Mouse (Mus musculus) liver, embryonic 14.5 days (tissue): ENCODE results near the gene Nrsn2. TPM values are rescaled to one million over a fixed set of nuclear protein-coding genes. Genes with fewer than 3 reads are reported as not detected.

Source experiments
- ATAC-seq: fragments of 200-750 bp; cut with Nextera tagmentation; 2 replicates; pipeline ENCODE4 v1.8.0; 2017; ENCODE audit warnings: moderate number of reproducible peaks, mild to moderate bottlenecking, moderate library complexity; ENCODE audit not compliant: insufficient read depth
- DNase-seq, 3 experiments: peaks; one replicate each; pipeline ENCODE4 v3.0.0-alpha.2; 2012 to 2013; ENCODE audit warnings: low read depth in 3 of 3, low spot score in 3 of 3
- H3K27ac ChIP-seq: fragments of 300-500 bp; sonication (generic); 2 replicates; pipeline ENCODE4 v1.5.1; 2014; ENCODE audit warnings: moderate library complexity, mild to moderate bottlenecking, control low read depth, inconsistent platforms
- H3K27me3 ChIP-seq: fragments of 300-500 bp; sonication (generic); 2 replicates; pipeline ENCODE4 v1.6.1; 2014; ENCODE audit warnings: mild to moderate bottlenecking, low read length, moderate library complexity; ENCODE audit not compliant: control insufficient read depth, insufficient read depth
- H3K36me3 ChIP-seq: fragments of 300-500 bp; sonication (generic); replicated peaks from 2 replicates; pipeline ENCODE4 v1.6.1; 2014; ENCODE audit warnings: low read depth; ENCODE audit not compliant: control insufficient read depth, insufficient read depth
- H3K4me1 ChIP-seq, 2 experiments: fragments of 200-500 bp in 1 of 2; fragments of 300-500 bp in 1 of 2; sonication (generic) in 1 of 2; replicated peaks; 2 replicates each; pipeline ENCODE4 v1.6.1; 2012 to 2014; ENCODE audit warnings: antibody characterized with exemption in 1 of 2, inconsistent platforms in 1 of 2, low read length in 1 of 2; ENCODE audit not compliant: control insufficient read depth in 2 of 2, insufficient read depth in 2 of 2
- H3K4me2 ChIP-seq: fragments of 300-500 bp; sonication (generic); 2 replicates; pipeline ENCODE4 v1.6.1; 2014; ENCODE audit warnings: low read depth, mild to moderate bottlenecking, control low read depth, moderate library complexity
- H3K4me3 ChIP-seq, 2 experiments: fragments of 200-500 bp in 1 of 2; fragments of 300-500 bp in 1 of 2; sonication (generic) in 1 of 2; 2 replicates each; pipeline ENCODE4 v1.5.1; 2012 to 2014; ENCODE audit warnings: low read depth in 2 of 2, low read length in 2 of 2, mild to moderate bottlenecking in 2 of 2, control low read depth in 1 of 2, inconsistent platforms in 1 of 2, moderate library complexity in 1 of 2; ENCODE audit not compliant: insufficient read depth in 1 of 2
- H3K9ac ChIP-seq: fragments of 300-500 bp; sonication (generic); replicated peaks from 2 replicates; pipeline ENCODE4 v1.6.1; 2014; ENCODE audit warnings: mild to moderate bottlenecking, control low read depth, moderate library complexity
- H3K9me3 ChIP-seq: fragments of 300-500 bp; sonication (generic); 2 replicates; pipeline ENCODE4 v1.6.1; 2016; ENCODE audit warnings: low read length, mixed read lengths; ENCODE audit not compliant: control insufficient read depth
- CTCF ChIP-seq: IDR thresholded peaks from 2 replicates; pipeline ENCODE4 v1.5.1; 2016; ENCODE audit warnings: antibody characterized with exemption, low read depth, control low read depth
- EP300 ChIP-seq: IDR thresholded peaks from 2 replicates; pipeline ENCODE4 v1.6.1; 2016; ENCODE audit warnings: antibody characterized with exemption, low read depth
- WGBS: fragments of 180-500 bp; shearing (Covaris S2); extraction: QIAGEN DNeasy Blood & Tissue Kit; methylation state at CpG from one replicate; pipeline ENCODE4 v1.1.7; 2014; ENCODE audit not compliant: insufficient replicate concordance; 5-methylcytosine and 5-hydroxymethylcytosine counted together
- polyA plus RNA-seq, 2 experiments: library from polyadenylated mRNA; depleted of rRNA in 1 of 2; stranded (reverse) in 1 of 2; unstranded in 1 of 2; fragments of >200 nt; fragmentation: Nextera tagmentation in 1 of 2; extraction: Ambion mirVana in 1 of 2; gene quantifications; 2 replicates each; pipeline versions ENCODE4 v1.2.1 to v1.2.3; 2012 to 2014

Gene Nrsn2
- polyA plus RNA-seq, 2 experiments, result not detected

DNA sequence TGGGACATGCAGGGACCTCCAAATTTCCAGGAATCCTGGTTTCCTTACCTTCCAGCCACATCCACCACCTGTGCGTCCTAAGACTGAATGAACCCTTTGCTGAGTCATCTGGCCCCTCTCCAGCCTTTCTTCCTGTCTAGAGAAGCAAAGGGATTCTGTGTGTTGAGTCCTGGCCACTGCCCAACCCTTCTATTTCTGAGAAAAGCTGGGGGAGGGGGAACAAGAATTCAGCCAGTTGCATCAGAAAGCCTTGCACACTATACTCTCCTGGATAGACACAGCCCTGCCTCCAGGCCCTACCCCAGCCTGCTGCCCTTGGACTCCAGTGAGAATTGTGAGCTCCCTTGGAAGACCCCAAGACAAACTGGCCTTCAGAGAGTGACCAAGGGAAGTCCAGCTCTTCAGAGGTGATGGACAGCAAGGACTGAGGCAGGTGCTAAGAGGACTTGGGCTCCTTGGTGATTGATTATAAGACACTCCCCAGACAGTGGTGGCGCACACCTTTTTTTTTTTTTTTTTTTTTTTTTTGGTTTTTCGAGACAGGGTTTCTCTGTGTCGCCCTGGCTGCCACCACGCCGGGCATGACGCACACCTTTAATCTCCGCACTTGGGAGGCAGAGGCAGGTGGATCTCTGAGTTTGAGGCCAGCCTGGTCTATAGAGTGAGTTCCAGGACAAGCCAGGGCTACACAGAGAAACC lies 26.4 kb downstream of the Nrsn2 start:
- H3K4me1 ChIP-seq, result peaks cover 18 to 36% of the 10 kb centered on the region in 2 experiments
- no peak for ATAC-seq
- no peak overlapping the region for H3K9ac ChIP-seq
- no peaks in the 10 kb centered on the region for H3K36me3 ChIP-seq
- H3K4me3 ChIP-seq, result no peak overlapping the region
- 61% methylated on average over 8 of the region's 8 CpGs for WGBS
- H3K9me3 ChIP-seq, result no peaks in the 10 kb centered on the region
- no peak overlapping the region for H3K27ac ChIP-seq
- H3K4me2 ChIP-seq, result no peak overlapping the region
- TF ChIP-seq EP300, result no peak
- TF ChIP-seq CTCF, result no peak
- DNase-seq, result no peak
- no peaks in the 10 kb centered on the region for H3K27me3 ChIP-seq

DNA sequence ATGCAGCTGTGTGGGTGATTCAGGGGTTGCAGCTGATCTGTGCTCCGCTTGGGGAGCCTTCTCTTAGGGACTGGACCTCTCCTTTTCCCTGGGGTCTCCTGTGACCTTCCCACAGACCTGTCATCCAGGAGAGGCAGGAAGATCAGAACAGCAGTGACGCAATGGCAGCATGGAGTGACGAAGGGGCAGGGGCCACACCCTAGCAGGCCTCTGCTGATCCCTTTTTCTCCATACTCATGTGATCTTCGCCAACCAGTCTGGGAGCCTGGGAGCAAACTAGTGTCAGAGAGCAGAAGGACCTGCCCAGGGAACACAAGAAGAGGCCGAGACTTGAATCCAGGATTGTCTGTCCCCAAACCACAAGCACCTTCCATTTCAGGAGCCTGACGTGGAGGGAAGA lies 27.2 kb downstream of the Nrsn2 start:
- H3K4me3 ChIP-seq, result no peak overlapping the region
- H3K27me3 ChIP-seq, result no peaks in the 10 kb centered on the region
- H3K9ac ChIP-seq, result no peak overlapping the region
- H3K4me2 ChIP-seq, result no peak overlapping the region
- ATAC-seq, result no peak
- peaks cover 18 to 41% of the 10 kb centered on the region in 2 experiments for H3K4me1 ChIP-seq
- H3K9me3 ChIP-seq, result no peaks in the 10 kb centered on the region
- DNase-seq, result no peak
- TF ChIP-seq CTCF, result no peak
- TF ChIP-seq EP300, result no peak
- H3K27ac ChIP-seq, result no peak overlapping the region
- no peaks in the 10 kb centered on the region for H3K36me3 ChIP-seq
- 66% methylated on average over 6 of the region's 6 CpGs for WGBS

DNA sequence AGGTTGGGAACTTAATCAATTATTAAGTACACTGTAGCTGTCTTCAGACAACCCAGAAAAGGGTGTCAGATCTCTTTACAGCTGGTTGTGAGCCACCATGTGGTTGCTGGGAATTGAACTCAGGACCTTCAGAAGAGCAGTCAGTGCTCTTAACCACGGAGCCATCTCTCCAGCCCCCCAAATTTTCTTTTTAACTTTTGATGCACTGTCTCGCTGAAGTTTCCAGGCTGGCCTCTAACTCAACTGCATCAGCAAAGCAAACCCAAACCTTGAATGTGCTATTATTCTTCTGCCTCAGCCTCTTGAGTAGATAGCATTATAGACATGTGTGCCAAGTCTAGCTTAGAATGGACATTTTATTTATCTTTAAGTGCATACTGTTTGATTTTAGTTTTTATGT lies 28.7 kb downstream of the Nrsn2 start:
- H3K27me3 ChIP-seq, result no peaks in the 10 kb centered on the region
- no peak for ATAC-seq
- peaks cover 18 to 44% of the 10 kb centered on the region in 2 experiments for H3K4me1 ChIP-seq
- 61% methylated on average over 2 of the region's 2 CpGs for WGBS
- no peak for DNase-seq
- H3K9ac ChIP-seq, result no peak overlapping the region
- no peaks in the 10 kb centered on the region for H3K36me3 ChIP-seq
- H3K27ac ChIP-seq, result peak overlapping the region; percentile 85
- no peaks in the 10 kb centered on the region for H3K9me3 ChIP-seq
- TF ChIP-seq CTCF, result no peak
- TF ChIP-seq EP300, result no peak
- H3K4me2 ChIP-seq, result no peak overlapping the region
- H3K4me3 ChIP-seq, result no peak overlapping the region

DNA sequence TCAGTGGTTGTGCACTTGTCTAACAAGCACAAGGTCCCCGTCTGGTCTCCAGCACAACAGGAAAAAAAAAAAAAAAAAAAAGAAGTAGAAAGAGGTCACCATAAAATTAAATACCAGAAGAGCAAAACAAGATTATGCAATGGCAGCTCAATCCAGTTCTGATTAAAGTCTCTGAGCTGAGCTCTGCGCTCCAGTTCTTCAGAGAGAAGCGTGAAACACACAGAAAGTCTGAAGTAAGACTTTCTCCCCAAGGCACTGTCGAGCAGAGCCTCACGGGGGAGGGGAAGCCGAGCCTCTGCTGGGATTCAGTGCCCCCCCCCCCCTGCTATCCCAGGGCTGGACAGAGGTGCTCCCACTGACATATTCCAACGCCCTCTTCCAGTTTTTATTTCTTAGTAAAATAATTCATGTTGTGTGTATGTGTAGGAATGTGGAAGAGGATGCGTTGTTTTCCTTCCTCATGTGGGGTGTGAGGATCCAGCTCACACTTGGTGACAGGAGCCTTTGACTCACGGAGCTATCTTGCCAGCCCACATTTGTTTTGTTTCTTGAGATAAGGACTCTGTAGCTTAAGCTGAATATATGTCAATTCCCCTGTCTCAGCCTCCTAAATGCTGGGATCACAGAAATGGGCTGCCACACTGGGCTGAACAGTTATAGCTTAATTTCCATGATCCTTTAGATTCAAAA lies 29.5 kb downstream of the Nrsn2 start:
- Histone ChIP-seq H3K9ac (peak overlapping the region; percentile 62), H3K27ac (peak overlapping the region; percentile 85), H3K4me1 (peaks cover 18 to 44% of the 10 kb centered on the region in 2 experiments), H3K36me3 (no peaks in the 10 kb centered on the region), H3K4me3 (peak overlapping the region in 1 of 2 experiments; percentile 35; a peak in 2 of 4 replicates), H3K4me2 (peak overlapping the region; percentile 66), H3K27me3 (no peaks in the 10 kb centered on the region), H3K9me3 (no peaks in the 10 kb centered on the region)
- WGBS, result 11% methylated on average over 9 of the region's 9 CpGs
- DNase-seq, result peak; percentile 80 to 87 (median 84)
- ATAC-seq, result peak; percentile 82
- TF ChIP-seq CTCF (no peak), EP300 (peak; percentile 78)

DNA sequence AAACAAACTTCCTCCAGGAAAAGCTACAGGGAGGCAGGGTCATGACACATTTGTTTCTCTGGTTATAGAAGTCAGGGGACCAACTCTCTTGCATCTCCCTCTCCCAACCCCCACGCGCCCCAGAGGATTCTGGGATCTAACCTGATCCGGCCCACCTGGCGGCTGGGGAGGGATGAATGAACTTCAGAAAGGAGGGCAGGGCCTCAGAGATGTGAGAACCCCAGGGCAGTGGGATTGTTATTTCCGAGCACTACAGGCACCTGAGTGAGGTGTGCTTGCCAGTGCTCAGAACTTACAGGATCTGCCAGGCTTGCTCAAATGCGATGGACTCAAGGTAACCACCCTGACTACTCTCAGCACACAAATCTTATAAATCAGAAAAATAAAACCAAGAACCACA lies 31.0 kb downstream of the Nrsn2 start:
- no peaks in the 10 kb centered on the region for H3K27me3 ChIP-seq
- no peak overlapping the region for H3K9ac ChIP-seq
- H3K4me3 ChIP-seq, result no peak overlapping the region
- ATAC-seq (no peak), DNase-seq (no peak)
- no peaks in the 10 kb centered on the region for H3K36me3 ChIP-seq
- H3K27ac ChIP-seq, result no peak overlapping the region
- H3K4me1 ChIP-seq, result peaks cover 18 to 44% of the 10 kb centered on the region in 2 experiments
- WGBS, result 80% methylated on average over 6 of the region's 6 CpGs
- no peak overlapping the region for H3K4me2 ChIP-seq
- no peaks in the 10 kb centered on the region for H3K9me3 ChIP-seq
- TF ChIP-seq CTCF (no peak), EP300 (no peak)
